Mouse (Mus musculus): ENCODE measurements at regions not wholly inside any gene's neighbourhood (a gene's known extent, or its start where the extent isn't known, plus 50 kb on each side); places are given as distances from the start of the nearest gene placed in this dataset.

DNA sequence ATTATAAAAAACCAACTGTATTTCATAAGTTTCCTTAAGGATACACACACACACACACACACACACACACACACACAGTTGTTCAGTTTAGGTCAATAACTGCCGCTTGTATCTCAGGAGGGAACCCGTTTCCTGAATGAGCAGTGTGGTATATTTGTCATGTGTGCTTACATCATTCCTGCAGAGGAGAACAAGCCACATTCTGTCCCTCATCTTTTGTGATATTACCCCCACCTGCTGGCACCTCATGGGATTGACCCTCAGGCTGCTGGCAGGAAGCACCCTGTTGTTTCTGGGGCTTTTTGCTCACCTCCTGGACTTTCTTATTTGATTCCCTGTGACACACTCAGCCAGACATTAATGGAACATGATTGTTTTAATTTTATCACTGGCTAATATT lies 66.4 kb upstream of the Htr1a start:
- peak; percentile 100 for ATAC-seq (replicated peaks; ENCODE audit: low FRiP score, low TSS enrichment, poor library complexity, severe bottlenecking)

DNA sequence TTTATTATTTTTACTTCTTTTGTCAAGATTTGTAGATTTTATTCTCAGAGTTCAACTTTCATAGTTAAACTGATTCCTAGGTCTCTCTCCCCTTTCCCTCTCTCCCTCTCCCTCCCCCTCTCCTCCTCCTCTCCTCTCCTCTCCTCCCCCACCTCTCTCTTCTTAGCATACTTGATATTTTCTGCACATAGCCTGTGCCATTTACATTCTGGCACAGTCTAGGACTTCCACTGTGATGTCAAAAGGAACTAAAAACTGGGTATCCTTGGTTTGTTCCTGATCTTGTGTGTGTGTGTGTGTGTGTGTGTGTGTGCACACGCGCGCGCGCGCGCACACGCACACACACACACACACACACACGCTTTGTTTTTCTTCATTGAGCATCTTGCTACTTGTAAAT lies 64.9 kb upstream of the Htr1a start:
- ATAC-seq (replicated peaks; ENCODE audit: low FRiP score, low TSS enrichment, poor library complexity, severe bottlenecking), result no peak

- no peak for ATAC-seq (replicated peaks; ENCODE audit: low FRiP score, low TSS enrichment, poor library complexity, severe bottlenecking)
These were observed 56.2 kb upstream of the Htr1a start for GRCm38 (mm10) chr13:105387016-105387772.
